Mouse (Mus musculus): Measurements from ENCODE around the gene Zbtb40. TPM values are rescaled to one million over a fixed set of nuclear protein-coding genes. Genes with fewer than 3 reads are reported as not detected.

The Zbtb40 gene
- 2.2 TPM for polyA plus RNA-seq (2014; fragmentation: Illumina TruSeq; extraction: RNeasy Lipid Tissue Mini Kit (QIAGEN cat#74804); ENCODE audit: insufficient read depth, low read depth, low replicate concordance)

GRCm38 (mm10) chr4:137048550-137049032, at the start of gene Zbtb40:
Gene Zbtb40 (minus strand): TSS chr4:137048801.

DNA sequence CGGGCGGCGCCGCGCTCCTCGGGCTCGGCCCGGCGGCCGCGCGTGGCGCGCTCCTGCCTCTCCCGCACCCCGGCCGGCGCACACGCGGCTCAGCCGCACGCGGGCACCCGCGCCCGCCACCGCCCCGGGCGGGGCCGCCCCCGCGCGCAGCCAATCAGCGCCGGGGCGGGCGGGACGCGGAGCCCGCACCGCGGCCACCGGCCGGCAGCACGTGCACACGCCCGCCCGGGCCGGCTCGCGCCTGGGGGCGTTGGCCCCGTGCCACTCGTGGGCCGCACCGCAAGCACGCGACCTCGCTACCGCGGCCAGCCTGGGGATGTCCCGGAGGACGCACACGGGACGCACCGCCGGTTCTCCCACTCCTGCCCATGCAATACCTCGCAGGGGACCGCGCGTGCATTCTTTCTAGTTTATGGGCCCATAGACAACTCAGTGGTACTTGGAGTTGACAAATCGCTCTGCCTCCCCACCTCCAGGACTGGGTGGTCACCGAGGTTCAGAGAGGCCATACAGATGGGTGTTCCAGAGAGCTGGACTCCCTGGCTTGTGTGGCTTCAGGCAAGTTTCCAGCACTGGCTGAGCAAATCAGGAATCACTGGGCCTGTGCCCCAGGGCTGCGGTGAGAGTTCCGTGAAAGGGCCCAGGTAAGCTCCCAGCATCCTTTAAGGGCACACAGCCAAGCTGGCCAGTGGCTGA, 91.7 kb downstream of the Zbtb40 start, which contains the start of gene Epha8:
TSS of gene Epha8 (minus strand) at position 66 of the 696 bp plus-strand sequence.

Other genes starting within 250 kb of the Zbtb40 start
- 0.86 TPM for gene Ephb2, start 212.8 kb downstream of the Zbtb40 start, polyA plus RNA-seq (2014; fragmentation: Illumina TruSeq; extraction: RNeasy Lipid Tissue Mini Kit (QIAGEN cat#74804); ENCODE audit: insufficient read depth, low read depth, low replicate concordance)
- 90.9 TPM for gene C1qb, start 162.6 kb downstream of the Zbtb40 start, polyA plus RNA-seq (2014; fragmentation: Illumina TruSeq; extraction: RNeasy Lipid Tissue Mini Kit (QIAGEN cat#74804); ENCODE audit: insufficient read depth, low read depth, low replicate concordance)
- gene C1qc, start 155.7 kb downstream of the Zbtb40 start, polyA plus RNA-seq (2014; fragmentation: Illumina TruSeq; extraction: RNeasy Lipid Tissue Mini Kit (QIAGEN cat#74804); ENCODE audit: insufficient read depth, low read depth, low replicate concordance) = 72.2 TPM
- gene C1qa, start 150.0 kb downstream of the Zbtb40 start, polyA plus RNA-seq (2014; fragmentation: Illumina TruSeq; extraction: RNeasy Lipid Tissue Mini Kit (QIAGEN cat#74804); ENCODE audit: insufficient read depth, low read depth, low replicate concordance) = 104 TPM
- not detected for gene Epha8, start 92.0 kb downstream of the Zbtb40 start, polyA plus RNA-seq (2014; fragmentation: Illumina TruSeq; extraction: RNeasy Lipid Tissue Mini Kit (QIAGEN cat#74804); ENCODE audit: insufficient read depth, low read depth, low replicate concordance)
- gene Wnt4, start 228.7 kb upstream of the Zbtb40 start, polyA plus RNA-seq (2014; fragmentation: Illumina TruSeq; extraction: RNeasy Lipid Tissue Mini Kit (QIAGEN cat#74804); ENCODE audit: insufficient read depth, low read depth, low replicate concordance) = 5.3 TPM